Mouse (Mus musculus) stomach, embryonic 14.5 days (tissue): ENCODE measurements around the gene Sh2d3c. TPM values are rescaled to one million over a fixed set of nuclear protein-coding genes. Genes with fewer than 3 reads are reported as not detected.

ENCODE experiments used
- ATAC-seq: fragments of 200-750 bp; cut with Nextera tagmentation; 2 replicates; pipeline ENCODE4 v1.8.0; 2017; ENCODE audit warnings: low read depth, moderate TSS enrichment; ENCODE audit not compliant: insufficient number of reproducible peaks, insufficient read depth, low FRiP score
- H3K27ac ChIP-seq: fragments of 300-500 bp; sonication (generic); 2 replicates; pipeline ENCODE4 v1.5.1; 2014; ENCODE audit warnings: mild to moderate bottlenecking, low read length, moderate library complexity, mixed read lengths
- H3K27me3 ChIP-seq: fragments of 300-500 bp; sonication (generic); 2 replicates; pipeline ENCODE4 v1.6.1; 2014; ENCODE audit warnings: low read length, control low read depth, mixed read lengths; ENCODE audit not compliant: control insufficient read depth, insufficient read depth
- H3K36me3 ChIP-seq: fragments of 300-500 bp; sonication (generic); 2 replicates; pipeline ENCODE4 v1.6.1; 2014; ENCODE audit warnings: mild to moderate bottlenecking, control low read depth, low read length, moderate library complexity, mixed read lengths; ENCODE audit not compliant: control insufficient read depth, insufficient read depth
- H3K4me1 ChIP-seq: fragments of 300-500 bp; sonication (generic); 2 replicates; pipeline ENCODE4 v1.6.1; 2014; ENCODE audit warnings: low read length, control low read depth, mixed read lengths; ENCODE audit not compliant: control insufficient read depth, insufficient read depth
- H3K4me2 ChIP-seq: fragments of 300-500 bp; sonication (generic); replicated peaks from 2 replicates; pipeline ENCODE4 v1.6.1; 2014; ENCODE audit warnings: low read depth, low read length, control low read depth
- H3K4me3 ChIP-seq: fragments of 300-500 bp; sonication (generic); 2 replicates; pipeline ENCODE4 v1.5.1; 2014; ENCODE audit warnings: low read depth, low read length, control low read depth
- H3K9ac ChIP-seq: fragments of 300-500 bp; sonication (generic); replicated peaks from 2 replicates; pipeline ENCODE4 v1.6.1; 2014; ENCODE audit warnings: low read depth, mild to moderate bottlenecking, control low read depth, low read length, moderate library complexity, mixed read lengths
- H3K9me3 ChIP-seq: fragments of 300-500 bp; sonication (generic); 2 replicates; pipeline ENCODE4 v1.6.1; 2016; ENCODE audit warnings: low read depth, low read length, control low read depth; ENCODE audit not compliant: control insufficient read depth
- WGBS: fragments of 180-500 bp; shearing (Covaris S2); extraction: QIAGEN DNeasy Blood & Tissue Kit; methylation state at CpG from one replicate; pipeline ENCODE4 v1.1.7; 2014; 5-methylcytosine and 5-hydroxymethylcytosine counted together
- polyA plus RNA-seq: library from polyadenylated mRNA; unstranded; fragments of >200 nt; fragmentation: Nextera tagmentation; extraction: Ambion mirVana; gene quantifications from 2 replicates; pipeline ENCODE4 v1.2.1, GENCODE M21; 2014

Sh2d3c gene
- polyA plus RNA-seq, 1 experiment from 2014 or later: 28.4 TPM

DNA sequence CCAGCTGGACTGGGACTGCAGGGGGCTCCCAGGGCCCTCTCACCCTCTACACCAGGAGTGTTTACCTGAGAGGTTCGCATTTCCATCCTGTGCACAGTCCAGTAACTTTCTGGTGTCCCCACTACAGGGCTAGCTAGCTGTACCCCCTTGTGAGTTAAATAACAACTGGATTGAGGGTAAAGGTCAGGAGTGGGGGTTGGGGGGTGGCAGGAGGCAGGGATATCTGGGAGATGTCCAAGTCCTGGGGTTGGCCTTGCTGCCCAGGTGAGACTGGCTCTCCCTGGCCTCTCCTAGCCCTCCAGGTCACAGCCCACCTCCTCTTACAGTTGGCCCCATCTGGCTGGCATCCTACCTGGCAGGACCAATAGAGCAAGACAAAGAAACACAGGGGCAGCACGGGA lies 16.8 kb upstream of the Sh2d3c start, which contains the start of gene Fpgs:
Gene Fpgs, minus strand, starts transcription at position 125 of the 401 bp plus-strand sequence.
- Histone ChIP-seq H3K27ac (no peak within 1 kb of the TSS), H3K36me3 (peaks cover 44% of the 10 kb centered on the region), H3K4me3 (no peak within 1 kb of the TSS), H3K4me2 (no peak within 1 kb of the TSS), H3K9me3 (no peaks in the 10 kb centered on the region), H3K4me1 (no peaks in the 10 kb centered on the region), H3K27me3 (no peaks in the 10 kb centered on the region), H3K9ac (no peak within 1 kb of the TSS)
- WGBS: 61% methylated on average over 2 of the region's 2 CpGs
- no peak for ATAC-seq

DNA sequence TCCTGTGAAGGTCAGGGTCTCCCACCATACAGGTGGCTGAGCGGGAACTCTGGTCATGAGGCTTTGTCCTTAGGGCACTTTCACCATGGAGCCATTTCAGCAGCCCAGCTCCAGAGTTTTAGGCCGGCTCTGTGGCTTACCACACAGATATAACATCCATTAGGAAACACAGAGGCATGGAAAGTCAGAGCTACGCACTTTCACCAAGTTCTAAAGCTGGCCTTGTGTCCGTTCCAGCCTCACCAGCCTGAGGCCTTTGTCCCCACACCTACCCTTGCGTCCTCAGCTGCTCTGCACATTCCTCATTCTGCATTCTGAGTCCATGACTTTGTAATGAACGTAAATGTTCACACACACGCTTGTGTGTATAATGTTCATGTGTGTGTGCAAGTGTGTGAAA lies 15.8 kb upstream of the Sh2d3c start:
- WGBS: 86% methylated on average over 7 of the region's 7 CpGs
- no peak overlapping the region for H3K27ac ChIP-seq

DNA sequence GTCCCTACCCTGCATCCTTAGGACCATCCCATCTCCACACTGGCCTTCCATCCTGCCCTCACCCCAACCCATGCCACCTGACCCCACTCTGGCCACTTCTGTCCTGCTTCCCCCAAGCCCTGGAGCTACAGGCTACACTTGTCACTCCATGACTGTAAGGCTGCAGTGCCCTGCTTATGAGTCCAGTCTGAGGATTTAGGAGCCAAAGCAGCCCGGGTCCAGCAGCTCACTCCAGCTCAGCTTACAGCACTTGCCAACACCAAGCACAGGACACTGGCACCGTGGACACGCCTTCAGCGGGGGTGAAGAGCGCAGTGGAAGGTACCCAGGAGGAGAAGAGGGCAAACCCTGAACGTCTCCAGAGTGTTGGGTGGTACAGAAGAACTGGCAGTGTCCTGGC lies 13.9 kb upstream of the Sh2d3c start:
- Histone ChIP-seq H3K4me3 (no peak overlapping the region), H3K27me3 (no peaks in the 10 kb centered on the region), H3K4me1 (peaks cover 6% of the 10 kb centered on the region), H3K9me3 (no peaks in the 10 kb centered on the region), H3K36me3 (peaks cover 57% of the 10 kb centered on the region), H3K4me2 (no peak overlapping the region), H3K27ac (no peak overlapping the region), H3K9ac (no peak overlapping the region)
- 91% methylated on average over 6 of the region's 6 CpGs for WGBS
- no peak for ATAC-seq

More for the DNA sequence above, 15.8 kb upstream of the Sh2d3c start:
- no peak for ATAC-seq
- Histone ChIP-seq H3K4me3 (no peak overlapping the region), H3K9ac (no peak overlapping the region), H3K9me3 (no peaks in the 10 kb centered on the region), H3K27me3 (no peaks in the 10 kb centered on the region), H3K36me3 (peaks cover 54% of the 10 kb centered on the region), H3K4me1 (no peaks in the 10 kb centered on the region), H3K4me2 (no peak overlapping the region)

DNA sequence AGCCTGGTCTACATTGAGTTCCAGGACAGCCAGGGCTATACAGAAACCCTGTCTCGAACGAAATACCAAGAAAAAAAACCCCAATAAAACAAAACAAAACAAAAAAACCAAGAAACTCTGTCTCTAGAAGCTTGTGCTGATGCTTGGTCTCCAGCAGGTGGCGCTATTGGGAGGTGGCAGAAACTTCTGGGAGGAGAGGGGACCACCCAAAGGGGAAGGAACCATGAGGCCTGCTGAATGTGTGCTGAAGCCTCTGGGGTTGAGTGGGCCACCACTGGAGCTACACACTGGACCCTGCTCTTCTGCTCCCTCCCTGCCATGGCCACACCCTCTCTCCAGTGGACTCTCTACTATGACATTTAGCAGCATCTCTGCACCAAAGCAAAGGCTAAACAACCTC lies 12.2 kb upstream of the Sh2d3c start:
- 41% methylated on average over 3 of the region's 3 CpGs for WGBS
- no peak overlapping the region for H3K4me2 ChIP-seq
- no peak overlapping the region for H3K9ac ChIP-seq
- H3K27ac ChIP-seq: no peak overlapping the region
- peaks cover 53% of the 10 kb centered on the region for H3K36me3 ChIP-seq
- H3K4me1 ChIP-seq: peaks cover 6% of the 10 kb centered on the region
- H3K4me3 ChIP-seq: no peak overlapping the region
- no peaks in the 10 kb centered on the region for H3K9me3 ChIP-seq
- ATAC-seq: no peak
- no peaks in the 10 kb centered on the region for H3K27me3 ChIP-seq

DNA sequence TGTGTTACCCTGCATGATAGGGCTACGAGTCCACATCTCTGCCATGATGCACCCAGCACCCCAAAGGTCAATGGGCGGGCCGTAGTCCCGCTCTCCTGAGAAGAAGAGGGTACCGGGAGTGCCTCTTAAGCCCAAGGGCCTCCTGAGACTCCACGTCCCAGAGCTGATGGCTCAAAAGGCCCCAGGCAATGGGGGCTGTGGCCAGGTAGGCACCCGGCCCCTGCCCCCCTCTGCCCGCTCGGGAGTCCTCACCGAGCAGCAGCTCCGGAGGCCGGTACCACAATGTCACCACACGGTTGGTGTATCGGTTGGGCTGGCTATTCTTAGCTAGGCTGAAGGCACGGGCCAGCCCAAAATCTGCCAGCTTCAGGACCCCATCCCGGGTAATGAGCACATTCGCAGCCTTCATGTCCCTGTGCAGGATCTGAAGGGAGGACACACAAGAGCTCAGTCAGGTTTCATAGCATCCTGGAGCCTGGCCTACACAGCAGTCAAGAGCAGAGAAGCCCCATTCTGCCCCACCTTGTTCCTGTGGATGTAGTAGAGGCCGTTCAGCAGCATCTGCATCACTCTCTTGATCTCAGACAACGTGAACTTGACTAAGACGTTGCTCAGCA lies 11.2 kb upstream of the Sh2d3c start:
- Histone ChIP-seq H3K4me3 (no peak overlapping the region), H3K27ac (no peak overlapping the region), H3K4me1 (peaks cover 16% of the 10 kb centered on the region), H3K4me2 (no peak overlapping the region), H3K36me3 (peaks cover 50% of the 10 kb centered on the region), H3K27me3 (no peaks in the 10 kb centered on the region), H3K9ac (no peak overlapping the region), H3K9me3 (no peaks in the 10 kb centered on the region)
- ATAC-seq: no peak
- WGBS: 94% methylated on average over 20 of the region's 20 CpGs

DNA sequence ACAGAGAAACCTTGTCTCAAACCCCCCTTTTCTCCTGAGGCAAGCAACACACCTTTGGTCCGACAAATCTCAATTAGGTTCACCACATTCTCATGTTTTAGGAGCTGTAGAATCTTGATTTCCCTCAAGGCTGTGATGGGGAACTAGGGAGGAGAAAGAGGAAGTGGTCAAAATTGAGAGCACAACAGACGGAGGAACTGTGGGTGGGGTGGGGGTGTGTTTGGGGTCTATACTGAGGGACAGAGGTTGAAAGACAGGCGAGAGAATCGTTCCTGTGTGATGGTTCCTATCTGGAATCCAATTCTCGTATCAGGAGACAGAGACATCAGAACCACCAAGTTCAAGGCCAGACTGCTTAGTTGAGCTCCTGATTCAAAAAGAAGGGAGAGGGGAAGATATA lies 10.4 kb upstream of the Sh2d3c start:
- no peak overlapping the region for H3K4me2 ChIP-seq
- peaks cover 43% of the 10 kb centered on the region for H3K36me3 ChIP-seq
- 83% methylated on average over 5 of the region's 5 CpGs for WGBS
- no peaks in the 10 kb centered on the region for H3K9me3 ChIP-seq
- ATAC-seq: no peak
- H3K4me3 ChIP-seq: no peak overlapping the region
- no peak overlapping the region for H3K27ac ChIP-seq
- no peaks in the 10 kb centered on the region for H3K27me3 ChIP-seq
- no peak overlapping the region for H3K9ac ChIP-seq
- H3K4me1 ChIP-seq: peaks cover 18% of the 10 kb centered on the region

DNA sequence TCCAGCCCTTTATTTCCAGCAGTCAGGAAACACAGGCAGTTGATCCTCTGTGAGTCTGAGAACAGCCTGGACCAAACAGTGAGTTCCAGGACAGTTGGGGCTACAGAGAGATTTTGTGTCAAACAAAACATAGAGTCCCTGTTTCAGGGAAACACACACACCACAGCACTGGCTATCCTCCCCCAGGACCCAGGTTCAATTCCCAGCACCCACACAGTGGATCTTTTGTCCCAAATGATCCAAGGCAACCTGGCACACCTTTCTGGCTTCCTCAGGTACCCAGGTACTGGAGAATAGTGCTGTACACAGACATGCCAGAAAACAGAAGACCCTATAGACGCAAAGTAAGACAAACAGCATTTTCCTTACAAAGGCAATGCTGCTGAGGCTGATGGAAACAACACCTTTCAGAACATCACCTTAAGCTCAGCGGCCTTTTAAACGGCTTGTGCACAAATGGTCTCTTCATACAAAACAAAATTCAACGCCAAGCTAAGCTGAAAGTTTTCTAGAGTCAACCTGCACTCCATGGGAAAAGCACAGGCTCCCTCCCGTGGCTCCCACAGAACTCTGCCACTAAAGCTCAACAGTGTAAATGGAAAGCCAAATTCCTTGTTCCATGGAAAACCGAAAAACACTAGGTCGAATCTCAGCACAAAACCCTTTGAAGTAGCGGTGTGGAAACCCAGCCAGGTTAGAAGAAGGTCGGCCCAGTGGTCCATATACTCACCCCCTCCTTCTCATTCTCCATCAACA lies 9.4 kb upstream of the Sh2d3c start:
- WGBS: 25% methylated on average over 9 of the region's 9 CpGs
- Histone ChIP-seq H3K27ac (peak overlapping the region; percentile 98; the same call in 1 of the 2 replicates), H3K4me1 (peaks cover 18% of the 10 kb centered on the region), H3K9me3 (no peaks in the 10 kb centered on the region), H3K4me2 (peak overlapping the region; percentile 52), H3K27me3 (no peaks in the 10 kb centered on the region), H3K4me3 (peak overlapping the region; percentile 80), H3K36me3 (peaks cover 32% of the 10 kb centered on the region), H3K9ac (peak overlapping the region; percentile 72)
- ATAC-seq: no peak

DNA sequence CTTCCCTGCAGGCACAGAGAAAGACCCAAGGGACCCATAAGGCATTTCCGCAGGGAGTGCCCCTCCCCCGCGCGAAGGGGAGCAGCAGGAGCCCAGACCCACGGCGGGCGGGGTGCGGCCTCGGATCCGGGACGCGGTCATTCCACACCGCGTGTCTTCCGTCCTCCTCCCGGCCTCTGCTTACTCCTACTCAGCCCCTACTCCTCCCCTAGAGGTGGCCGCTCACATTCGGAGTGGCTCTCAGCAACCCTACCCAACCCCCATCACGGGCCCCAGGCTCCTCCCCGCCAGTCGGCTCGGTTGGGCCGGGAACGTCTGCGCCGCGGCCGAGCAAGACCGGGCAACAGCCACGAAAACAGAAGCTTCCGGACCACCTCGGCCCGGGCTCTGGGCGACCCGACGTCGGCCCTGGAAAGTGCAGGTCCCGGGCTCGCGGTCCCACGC lies 8.7 kb upstream of the Sh2d3c start:
- WGBS: 1% methylated on average over 41 of the region's 41 CpGs
- Histone ChIP-seq H3K4me2 (peak overlapping the region; percentile 52), H3K36me3 (peaks cover 26% of the 10 kb centered on the region), H3K4me3 (peak overlapping the region; percentile 80), H3K27ac (peak overlapping the region; percentile 98), H3K9me3 (no peaks in the 10 kb centered on the region), H3K9ac (peak overlapping the region; percentile 72), H3K27me3 (no peaks in the 10 kb centered on the region), H3K4me1 (peaks cover 18% of the 10 kb centered on the region)
- peak; percentile 59; the same call in 1 of the 2 replicates for ATAC-seq
